Mouse (Mus musculus): ENCODE data around the gene Tfip11. TPM values are rescaled to one million over a fixed set of nuclear protein-coding genes. Genes with fewer than 3 reads are reported as not detected.

Tfip11 gene
- 44.9 TPM for polyA plus RNA-seq (2012; fragmentation: generic; extraction: Trizol)
- long read RNA-seq, experiment 1, transcript Tfip11-201 (14 exons, 3,560 nt), result major isoform, 12 of 21 reads
- long read RNA-seq, experiment 1, partial matches to known transcripts, result 6 of 21 reads
- long read RNA-seq, experiment 1, other reads (novel, unspliced or antisense), result 3 of 21 reads
- long read RNA-seq, experiment 2, transcript Tfip11-201 (14 exons, 3,560 nt), result major isoform, 455 of 514 reads
- long read RNA-seq, experiment 2, partial matches to known transcripts, result 19 of 514 reads
- long read RNA-seq, experiment 2, other reads (novel, unspliced or antisense), result 40 of 514 reads

DNA sequence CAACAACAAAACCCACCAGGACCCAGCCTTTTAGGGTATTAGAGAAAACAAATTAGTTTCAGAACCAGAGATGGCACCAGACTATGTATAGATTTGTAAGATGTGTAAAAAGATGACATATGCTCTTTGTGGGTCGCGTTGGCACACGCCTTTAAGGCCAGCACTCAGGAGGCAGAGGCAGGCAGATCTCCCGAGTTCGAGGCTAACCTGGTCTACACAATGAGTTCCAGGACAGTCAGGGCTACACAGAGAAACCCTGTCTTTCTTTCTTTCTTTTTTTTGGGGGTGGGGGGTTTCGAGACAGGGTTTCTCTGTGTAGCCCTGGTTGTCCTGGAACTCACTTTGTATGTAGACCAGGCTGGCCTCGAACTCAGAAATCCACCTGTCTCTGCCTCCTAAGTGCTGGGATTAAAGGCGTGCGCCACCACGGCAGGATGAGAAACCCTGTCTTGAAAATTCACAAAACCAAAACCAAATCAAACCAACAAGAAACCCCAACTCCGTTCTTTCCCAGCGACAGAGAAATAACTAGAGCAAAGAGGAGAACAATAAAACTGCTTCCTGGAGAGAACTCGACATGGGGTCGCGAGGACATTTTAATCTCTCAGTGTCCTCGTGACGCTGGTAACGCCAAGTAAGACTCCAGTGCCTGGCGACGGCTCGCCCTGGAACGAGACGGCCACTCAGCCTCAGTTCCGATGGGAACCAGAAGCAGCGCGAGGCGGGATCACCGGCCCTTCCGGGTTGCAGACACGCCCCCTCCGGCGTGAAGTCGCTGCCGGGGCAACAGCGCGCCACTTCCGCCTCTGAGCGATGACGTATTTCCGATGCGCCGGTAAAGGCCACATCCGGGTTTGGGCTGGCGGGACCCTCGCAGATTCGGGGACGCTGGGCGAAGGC, at the start of gene Tfip11:
Gene Tfip11, plus strand, starts transcription at position 813 of the 900 bp plus-strand sequence.
- Histone ChIP-seq H3K79me3 (ENCODE audit: low read depth) (peaks cover 17% of the 10 kb centered on the region), H3K27me3 (ENCODE audit: control insufficient read depth, insufficient read depth, insufficient read length) (no peaks in the 10 kb centered on the region), H3K4me3 (ENCODE audit: insufficient read depth, poor library complexity, severe bottlenecking) (peak within 1 kb of the TSS; percentile 71), H3ac (ENCODE audit: control insufficient read depth, insufficient read length, low read depth) (peak within 1 kb of the TSS; percentile 85), H3K79me2 (ENCODE audit: control insufficient read depth, insufficient read depth) (peaks cover 24% of the 10 kb centered on the region), H3K36me3 (ENCODE audit: control insufficient read depth, insufficient read depth) (peaks cover 20% of the 10 kb centered on the region)
- TF ChIP-seq MAX (IDR thresholded peaks at IDR 0.05), result peak; percentile 46
- no peak for TF ChIP-seq MYOG (IDR thresholded peaks at IDR 0.05; ENCODE audit: control insufficient read depth, extremely low read depth, insufficient read length)
- TF ChIP-seq MYOD1 (IDR thresholded peaks at IDR 0.05; ENCODE audit: control insufficient read depth, insufficient read length, low read depth), result no peak
- no peak for TF ChIP-seq CEBPB (IDR thresholded peaks at IDR 0.05; ENCODE audit: low read depth)
- TF ChIP-seq CTCF (IDR thresholded peaks at IDR 0.05; ENCODE audit: control insufficient read depth, insufficient read depth, insufficient read length), result no peak

DNA sequence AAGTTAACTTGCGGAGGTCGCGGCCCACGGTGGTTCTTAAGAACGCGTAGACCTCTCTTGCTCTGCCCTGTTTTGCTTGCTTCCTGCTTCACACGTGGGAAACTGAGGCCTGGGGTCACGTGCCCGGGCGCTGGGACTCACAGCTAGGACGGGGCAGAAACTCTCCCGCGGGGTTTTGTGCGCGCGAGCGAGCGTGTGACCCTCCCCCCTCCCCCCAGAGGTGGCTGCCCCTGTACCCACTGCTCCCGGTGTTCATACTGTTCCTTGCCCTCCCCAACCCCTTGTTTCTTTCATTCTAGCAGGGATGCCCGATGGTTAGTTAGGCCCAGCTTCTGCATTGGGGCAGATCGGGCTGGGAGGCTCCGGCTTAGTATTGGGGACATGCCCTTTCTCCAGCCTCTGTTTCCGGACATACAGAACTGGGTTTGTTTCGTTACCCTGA, 49.2 kb upstream of the Tfip11 start:
- H3K79me3 ChIP-seq (ENCODE audit: low read depth), result peaks cover 47% of the 10 kb centered on the region
- H3K4me3 ChIP-seq (ENCODE audit: insufficient read depth, poor library complexity, severe bottlenecking), result peak overlapping the region; percentile 78
- peak; percentile 83 for TF ChIP-seq USF1 (IDR thresholded peaks at IDR 0.05; ENCODE audit: low read depth)
- no peak for TF ChIP-seq MYOG (IDR thresholded peaks at IDR 0.05; ENCODE audit: control insufficient read depth, extremely low read depth, insufficient read length)
- peak; percentile 11 for TF ChIP-seq MAX (IDR thresholded peaks at IDR 0.05)

DNA sequence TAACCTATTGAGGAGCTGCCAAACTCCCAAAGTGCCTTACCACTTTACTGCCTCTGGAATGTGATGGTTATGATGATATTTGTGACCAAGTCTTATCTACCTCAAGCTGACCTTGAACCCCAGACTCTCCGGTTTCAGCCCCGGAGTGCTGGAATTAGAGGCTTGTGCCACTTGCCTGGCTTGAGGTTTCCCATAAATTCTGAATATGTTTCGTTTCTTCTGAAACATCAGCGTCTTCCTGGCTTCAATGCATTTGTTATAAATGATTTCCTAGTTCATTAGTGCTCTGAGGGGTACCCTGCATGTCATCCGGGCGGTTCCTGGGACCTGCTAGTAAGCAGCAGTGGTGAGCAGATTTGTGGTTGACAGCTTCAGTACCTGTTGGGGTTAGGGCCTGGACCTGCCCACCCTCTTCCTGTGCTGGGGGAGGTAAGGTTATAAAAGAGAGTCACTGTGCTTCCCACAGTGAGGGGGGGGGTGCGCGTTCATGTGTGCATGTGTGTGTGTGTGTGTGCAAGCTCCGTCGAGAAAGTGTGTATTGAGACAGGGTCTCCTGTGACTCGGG, 48.2 kb upstream of the Tfip11 start:
- H3K4me3 ChIP-seq (ENCODE audit: insufficient read depth, poor library complexity, severe bottlenecking), result peak overlapping the region; percentile 78
- TF ChIP-seq USF1 (IDR thresholded peaks at IDR 0.05; ENCODE audit: low read depth), result no peak
- no peak for TF ChIP-seq CTCF (IDR thresholded peaks at IDR 0.05; ENCODE audit: control insufficient read depth, insufficient read depth, insufficient read length)
- no peak for TF ChIP-seq MAX (IDR thresholded peaks at IDR 0.05)
- H3K79me3 ChIP-seq (ENCODE audit: low read depth), result peaks cover 58% of the 10 kb centered on the region
- no peaks in the 10 kb centered on the region for H3K27me3 ChIP-seq (ENCODE audit: control insufficient read depth, insufficient read depth, insufficient read length)
- peaks cover 15% of the 10 kb centered on the region for H3K36me3 ChIP-seq (ENCODE audit: control insufficient read depth, insufficient read depth)
- peaks cover 64% of the 10 kb centered on the region for H3K79me2 ChIP-seq (ENCODE audit: control insufficient read depth, insufficient read depth)
- peak overlapping the region; percentile 67 for H3ac ChIP-seq (ENCODE audit: control insufficient read depth, insufficient read length, low read depth)

More for the DNA sequence above, 49.2 kb upstream of the Tfip11 start:
- Histone ChIP-seq H3K79me2 (ENCODE audit: control insufficient read depth, insufficient read depth) (peaks cover 54% of the 10 kb centered on the region), H3K36me3 (ENCODE audit: control insufficient read depth, insufficient read depth) (peaks cover 11% of the 10 kb centered on the region), H3ac (ENCODE audit: control insufficient read depth, insufficient read length, low read depth) (peak overlapping the region; percentile 78), H3K27me3 (ENCODE audit: control insufficient read depth, insufficient read depth, insufficient read length) (no peaks in the 10 kb centered on the region)

DNA sequence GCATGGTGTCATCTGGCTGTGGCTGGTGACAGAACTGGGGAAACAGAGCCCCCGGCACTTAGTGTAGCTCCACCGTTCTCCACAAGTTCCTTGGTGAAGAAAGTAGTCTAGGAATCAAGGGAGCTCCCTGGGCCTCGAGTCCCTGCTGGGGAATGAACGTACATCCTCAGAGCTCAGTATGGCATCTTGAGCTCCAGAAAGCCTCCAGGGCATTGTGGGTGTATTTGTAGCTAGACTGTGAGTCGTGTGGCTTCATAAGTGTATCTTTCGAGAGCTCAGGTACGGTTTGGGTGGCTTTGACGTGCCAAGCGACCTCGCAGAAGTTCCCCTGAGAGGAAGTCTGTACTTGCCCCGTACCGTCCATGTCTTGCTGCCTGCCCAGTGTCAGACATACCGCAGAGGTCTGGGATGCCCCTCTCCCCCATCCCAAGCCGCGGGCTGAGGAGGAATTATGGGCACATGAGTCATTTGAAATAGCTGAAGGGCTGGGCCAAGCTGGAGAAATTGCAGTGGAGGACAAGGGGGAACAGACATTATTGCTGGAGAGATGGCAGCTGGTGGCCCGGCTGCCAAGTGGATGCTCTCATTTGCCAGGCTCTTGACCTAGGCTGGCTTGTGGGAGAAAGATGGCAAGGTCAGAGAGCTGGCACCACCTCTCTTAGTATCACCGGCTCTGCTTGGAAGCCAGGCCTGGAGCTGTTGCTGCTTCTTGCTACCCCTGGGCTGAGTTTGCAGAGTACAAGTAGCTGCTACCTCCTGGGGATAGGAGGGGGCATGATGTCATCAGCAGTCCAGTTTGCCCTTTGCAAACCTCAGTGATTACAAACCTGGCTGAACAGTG, 46.8 kb upstream of the Tfip11 start:
- H3K79me3 ChIP-seq (ENCODE audit: low read depth), result peaks cover 72% of the 10 kb centered on the region
- peaks cover 28% of the 10 kb centered on the region for H3K36me3 ChIP-seq (ENCODE audit: control insufficient read depth, insufficient read depth)
- H3K4me3 ChIP-seq (ENCODE audit: insufficient read depth, poor library complexity, severe bottlenecking), result peak overlapping the region; percentile 78
- peak overlapping the region; percentile 65 for H3ac ChIP-seq (ENCODE audit: control insufficient read depth, insufficient read length, low read depth)
- H3K27me3 ChIP-seq (ENCODE audit: control insufficient read depth, insufficient read depth, insufficient read length), result no peaks in the 10 kb centered on the region
- peaks cover 79% of the 10 kb centered on the region for H3K79me2 ChIP-seq (ENCODE audit: control insufficient read depth, insufficient read depth)
- TF ChIP-seq CEBPB (IDR thresholded peaks at IDR 0.05; ENCODE audit: low read depth), result no peak
- no peak for TF ChIP-seq USF1 (IDR thresholded peaks at IDR 0.05; ENCODE audit: low read depth)
- TF ChIP-seq FOSL1 (IDR thresholded peaks at IDR 0.05; ENCODE audit: insufficient read depth, low read length, poor library complexity, severe bottlenecking), result no peak
- TF ChIP-seq MYOD1 (IDR thresholded peaks at IDR 0.05; ENCODE audit: control insufficient read depth, insufficient read length, low read depth), result peak; percentile 53

DNA sequence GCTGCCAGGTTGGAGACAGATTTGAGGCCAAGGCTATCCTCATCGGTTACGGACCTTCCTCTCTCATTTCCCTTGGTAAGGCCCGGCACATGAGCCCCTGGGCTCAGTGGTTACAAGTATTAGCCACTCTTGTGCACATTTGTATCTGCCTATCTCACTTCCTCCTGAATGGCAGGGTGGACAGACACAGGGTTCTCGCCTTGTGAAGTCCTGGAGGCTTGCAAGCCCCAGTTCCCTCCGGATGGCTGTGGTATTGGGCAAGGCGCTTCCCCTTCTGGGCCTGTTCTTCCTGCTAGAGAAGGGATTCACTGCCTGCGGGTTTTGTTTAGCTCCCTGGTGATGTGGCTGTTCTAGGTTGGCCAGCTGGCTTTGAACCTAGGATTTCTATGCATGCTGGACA, 46.0 kb upstream of the Tfip11 start:
- H3K27me3 ChIP-seq (ENCODE audit: control insufficient read depth, insufficient read depth, insufficient read length), result no peaks in the 10 kb centered on the region
- H3K4me3 ChIP-seq (ENCODE audit: insufficient read depth, poor library complexity, severe bottlenecking), result peak overlapping the region; percentile 16
- H3ac ChIP-seq (ENCODE audit: control insufficient read depth, insufficient read length, low read depth), result peak overlapping the region; percentile 47
- H3K79me3 ChIP-seq (ENCODE audit: low read depth), result peaks cover 80% of the 10 kb centered on the region
- H3K79me2 ChIP-seq (ENCODE audit: control insufficient read depth, insufficient read depth), result peaks cover 86% of the 10 kb centered on the region
- peaks cover 36% of the 10 kb centered on the region for H3K36me3 ChIP-seq (ENCODE audit: control insufficient read depth, insufficient read depth)
- TF ChIP-seq CEBPB (IDR thresholded peaks at IDR 0.05; ENCODE audit: low read depth), result no peak
- TF ChIP-seq MYOD1 (IDR thresholded peaks at IDR 0.05; ENCODE audit: control insufficient read depth, insufficient read length, low read depth), result no peak
- TF ChIP-seq MYOG (IDR thresholded peaks at IDR 0.05; ENCODE audit: control insufficient read depth, extremely low read depth, insufficient read length), result no peak
- no peak for TF ChIP-seq MAX (IDR thresholded peaks at IDR 0.05)
- no peak for TF ChIP-seq USF1 (IDR thresholded peaks at IDR 0.05; ENCODE audit: low read depth)
- no peak for TF ChIP-seq CTCF (IDR thresholded peaks at IDR 0.05; ENCODE audit: control insufficient read depth, insufficient read depth, insufficient read length)
- no peak for TF ChIP-seq FOSL1 (IDR thresholded peaks at IDR 0.05; ENCODE audit: insufficient read depth, low read length, poor library complexity, severe bottlenecking)
